Mouse (Mus musculus) CH12F3 (cell line): Measurements from ENCODE around the gene S100a3.

Experiments used
- in situ Hi-C: fragments of 300-500 bp; cut with MboI; formaldehyde crosslinking; loops from 2 replicates; pipeline ENCODE4 v1.14.3; 2020; ENCODE audit warnings: low sequenced_read_pairs

The S100a3 gene

GRCm38 (mm10) chr3:90623435-90624071 is 63.2 kb downstream of the S100a3 start:
- in situ Hi-C loops, result no loop called here

DNA sequence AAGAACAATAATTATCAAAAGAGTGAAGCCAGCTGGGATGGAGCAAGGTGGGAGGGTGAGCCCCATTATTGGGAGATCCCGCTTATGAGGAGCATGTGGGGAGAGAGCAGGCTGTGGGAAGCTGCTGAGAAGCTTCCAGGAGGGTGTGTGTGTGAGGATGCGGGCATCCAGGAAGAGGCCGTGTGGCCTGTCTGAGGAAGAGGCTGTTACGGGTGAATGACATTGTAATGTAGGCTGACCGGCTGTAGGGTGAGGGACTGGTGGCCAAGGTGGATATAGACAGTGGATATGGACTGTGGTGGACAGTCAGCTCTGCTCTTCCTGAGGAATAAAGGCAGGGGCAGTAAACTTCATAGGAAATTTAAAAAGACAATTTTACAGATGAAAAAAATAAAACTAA is 65.1 kb downstream of the S100a3 start:
- in situ Hi-C loops, result no loop called here

DNA sequence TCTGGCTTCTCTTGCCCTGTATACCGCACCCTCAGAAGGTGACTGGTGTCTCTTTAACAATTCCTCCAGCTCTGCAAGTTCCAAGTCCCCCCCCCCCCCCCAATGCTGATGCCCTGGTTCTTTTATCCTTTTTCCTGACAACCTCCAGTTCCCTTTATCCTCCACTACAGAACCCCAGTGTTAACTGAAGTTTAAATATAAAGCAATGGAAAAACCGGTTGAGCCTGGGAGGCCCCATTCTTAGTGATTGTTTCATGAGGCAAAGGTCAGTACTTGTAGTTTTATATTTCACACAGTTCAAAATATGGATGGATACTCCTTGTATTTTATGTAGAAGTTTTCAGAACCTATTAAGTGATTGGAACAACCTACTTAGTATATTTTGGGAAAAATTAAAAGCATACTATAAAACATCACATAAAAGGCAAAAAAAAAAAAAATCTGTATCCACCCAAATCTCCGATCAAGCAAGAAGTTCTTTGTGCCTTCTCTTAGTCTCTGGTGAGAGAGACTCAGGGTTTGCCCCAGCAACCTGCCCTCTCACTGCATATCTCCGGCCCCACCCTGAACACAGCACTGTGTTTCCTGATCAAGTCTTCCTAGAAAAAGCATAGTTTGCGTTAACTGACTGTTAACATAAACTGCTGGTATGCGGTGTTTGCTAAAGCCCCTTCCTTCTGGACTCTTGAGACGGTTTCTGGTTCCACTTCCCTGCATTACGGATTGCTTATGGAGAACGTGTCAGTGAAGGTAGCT is 66.1 kb downstream of the S100a3 start:
- in situ Hi-C loops, result no loop called here

DNA sequence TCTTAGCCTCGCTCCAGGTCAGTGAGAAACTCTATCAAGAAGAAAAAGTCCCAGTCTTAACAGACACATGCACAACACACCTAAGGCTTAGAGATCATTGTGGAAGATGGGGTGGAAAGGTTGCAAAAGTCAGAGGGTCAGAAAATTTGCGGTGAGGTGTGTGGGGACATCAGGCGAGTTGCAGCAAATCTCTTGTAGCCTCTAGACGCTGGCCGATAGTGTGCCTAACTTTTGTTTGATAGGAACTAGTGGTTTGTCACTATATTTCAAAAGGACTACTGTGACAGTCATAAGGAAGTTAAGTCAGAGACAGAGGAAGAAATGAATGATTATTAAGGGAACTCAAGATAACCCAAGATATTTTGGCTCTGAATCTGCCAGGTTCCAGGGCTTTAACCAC is 67.0 kb downstream of the S100a3 start:
- in situ Hi-C loops, result no loop called here

- in situ Hi-C loops, result no loop called here
Observed at GRCm38 (mm10) chr3:90627807-90628206, 67.4 kb downstream of the S100a3 start.

DNA sequence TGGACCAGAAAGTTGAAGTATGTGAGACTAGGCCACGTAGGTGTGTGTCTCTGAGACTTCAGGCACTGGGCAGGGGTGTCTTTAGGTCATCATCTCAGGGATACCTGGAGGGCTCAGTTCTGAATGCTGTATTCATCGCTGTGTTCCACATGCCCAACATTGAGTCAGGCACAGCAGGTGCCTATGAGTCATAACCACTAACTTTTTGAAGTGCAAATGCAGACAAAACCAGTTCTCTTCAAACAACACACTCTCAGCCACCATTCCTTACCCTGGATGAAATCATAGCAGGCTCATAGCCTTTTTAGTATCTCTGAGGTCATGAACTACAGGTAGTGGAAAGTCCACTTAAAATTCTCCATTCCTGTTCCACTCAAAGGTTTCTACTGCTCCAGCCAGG is 68.9 kb downstream of the S100a3 start:
- in situ Hi-C loops, result no loop called here

DNA sequence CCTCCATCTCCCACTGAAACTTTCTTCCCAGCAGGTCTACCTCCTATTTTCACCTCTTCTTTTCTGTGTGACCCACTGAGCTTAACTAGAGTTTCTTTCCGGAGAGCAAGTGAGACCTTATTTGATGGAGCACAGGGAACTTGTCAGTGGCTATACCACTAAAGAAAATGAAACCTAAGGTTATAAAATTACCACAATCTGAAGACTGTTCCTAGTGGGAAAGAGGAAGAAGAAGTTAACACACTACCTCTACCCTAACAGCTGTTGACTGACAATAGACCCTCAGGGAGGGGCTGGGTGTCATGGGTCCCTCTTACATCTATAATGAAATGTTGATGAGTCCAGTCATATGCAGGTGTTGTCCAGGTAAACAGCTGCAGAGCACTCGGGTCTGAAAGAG is 71.6 kb downstream of the S100a3 start:
- in situ Hi-C loops, result no loop called here

DNA sequence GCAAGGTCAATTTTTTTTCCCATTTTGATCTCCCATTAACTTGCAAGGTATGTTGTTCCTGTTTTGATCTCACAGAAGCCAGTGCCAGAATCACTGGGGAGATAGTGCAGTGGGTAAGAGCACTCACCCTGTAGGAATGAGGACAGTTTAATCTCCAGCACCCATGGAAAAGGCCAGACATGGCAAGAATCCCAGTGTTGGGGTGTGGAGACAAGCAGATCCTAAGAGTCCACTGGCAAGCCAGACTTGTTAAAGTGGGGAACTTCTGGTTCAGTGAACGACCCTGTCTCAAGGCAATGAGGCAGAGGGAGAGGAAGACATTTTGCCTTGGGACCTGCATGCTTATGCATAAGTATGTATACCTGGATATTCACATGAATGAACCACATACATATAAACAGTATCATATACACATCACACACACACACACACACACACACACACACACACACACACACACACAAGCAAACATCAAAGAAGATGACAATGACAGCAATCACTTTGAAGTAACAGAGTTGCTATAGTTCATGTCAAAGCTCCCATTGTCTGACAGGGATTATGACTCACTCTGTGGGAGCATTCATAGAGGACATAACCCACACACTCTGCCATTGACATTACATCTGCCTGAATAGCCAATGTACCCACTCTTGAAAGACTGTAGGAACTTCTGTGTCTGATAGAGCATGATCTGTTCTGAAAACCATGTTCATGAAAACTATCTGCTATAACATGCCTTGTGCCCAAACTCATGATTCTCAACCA is 78.3 kb downstream of the S100a3 start:
- in situ Hi-C loops, result no loop called here

- in situ Hi-C loops, result no loop called here
Observed at GRCm38 (mm10) chr3:90639511-90640154, 79.3 kb downstream of the S100a3 start.

- in situ Hi-C loops, result no loop called here
Observed at GRCm38 (mm10) chr3:90640981-90641380, 80.6 kb downstream of the S100a3 start.

- in situ Hi-C loops, result no loop called here
Observed at GRCm38 (mm10) chr3:90644220-90644619, 83.8 kb downstream of the S100a3 start.

GRCm38 (mm10) chr3:90647291-90647690 is 86.9 kb downstream of the S100a3 start:
- in situ Hi-C loops, result no loop called here

- in situ Hi-C loops, result no loop called here
Observed at GRCm38 (mm10) chr3:90648981-90649380, 88.6 kb downstream of the S100a3 start.

GRCm38 (mm10) chr3:90649832-90650231 is 89.5 kb downstream of the S100a3 start:
- in situ Hi-C loops, result no loop called here
